Mouse (Mus musculus) hematopoietic stem cell, adult 5-6 weeks (primary cell): ENCODE measurements at regions not wholly inside any gene's neighbourhood (a gene's known extent, or its start where the extent isn't known, plus 50 kb on each side); places are given as distances from the start of the nearest gene placed in this dataset.

Source experiments
- ATAC-seq, 2 experiments: fragments of 125-278 bp in 1 of 2; replicated peaks in 1 of 2; 2 replicates each; pipeline ENCODE4 v1.8.0; 2016 to 2017; ENCODE audit warnings: inconsistent platforms in 2 of 2, mild to moderate bottlenecking in 2 of 2, moderate number of reproducible peaks in 2 of 2, low read depth in 1 of 2, moderate TSS enrichment in 1 of 2; ENCODE audit not compliant: low FRiP score in 2 of 2, poor library complexity in 2 of 2, severe bottlenecking in 2 of 2, insufficient read depth in 1 of 2, low TSS enrichment in 1 of 2

DNA sequence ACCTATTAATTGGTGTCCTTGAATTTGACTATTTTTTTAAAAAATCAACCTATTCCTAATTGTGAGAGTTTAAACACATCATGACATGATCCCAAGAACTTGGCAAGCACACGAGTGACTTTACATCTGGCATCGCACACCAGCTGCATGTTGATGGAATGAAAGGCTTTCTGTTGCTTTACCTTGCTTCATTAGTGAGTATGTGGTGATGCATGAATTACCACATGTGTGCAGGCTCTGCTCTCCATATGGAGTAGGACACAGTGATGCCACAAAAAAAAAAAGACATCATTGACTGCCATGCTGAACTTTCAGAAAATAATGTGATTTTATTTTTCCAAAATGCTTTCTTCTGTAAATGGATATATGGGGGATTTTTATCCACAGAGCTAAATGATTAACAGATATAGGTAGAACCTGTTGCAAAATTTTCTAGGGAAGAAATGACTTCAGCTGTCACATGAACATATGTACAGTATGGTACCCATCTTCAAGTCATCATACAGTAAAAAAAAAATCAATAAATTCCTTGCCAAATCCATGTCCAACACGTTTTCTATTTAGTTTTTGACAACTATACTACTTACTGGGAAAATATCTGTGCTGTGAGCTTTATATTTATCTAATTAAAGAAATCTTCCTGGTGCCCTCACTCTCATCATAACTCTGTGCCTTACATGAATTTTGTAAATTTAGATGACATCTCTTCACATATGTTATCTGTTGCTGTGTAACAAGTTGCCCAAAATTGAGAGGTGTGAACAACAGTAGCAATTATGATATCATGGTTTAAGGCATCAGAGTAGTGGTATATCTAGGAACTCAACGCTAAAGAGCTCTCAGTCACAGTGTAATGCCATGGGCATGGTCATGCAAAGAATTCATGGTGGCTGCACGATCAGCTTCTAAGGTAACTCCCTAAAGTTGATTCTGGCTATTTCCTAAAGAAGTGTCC lies 84.0 kb upstream of the Arrdc3 start:
- no peak for ATAC-seq

DNA sequence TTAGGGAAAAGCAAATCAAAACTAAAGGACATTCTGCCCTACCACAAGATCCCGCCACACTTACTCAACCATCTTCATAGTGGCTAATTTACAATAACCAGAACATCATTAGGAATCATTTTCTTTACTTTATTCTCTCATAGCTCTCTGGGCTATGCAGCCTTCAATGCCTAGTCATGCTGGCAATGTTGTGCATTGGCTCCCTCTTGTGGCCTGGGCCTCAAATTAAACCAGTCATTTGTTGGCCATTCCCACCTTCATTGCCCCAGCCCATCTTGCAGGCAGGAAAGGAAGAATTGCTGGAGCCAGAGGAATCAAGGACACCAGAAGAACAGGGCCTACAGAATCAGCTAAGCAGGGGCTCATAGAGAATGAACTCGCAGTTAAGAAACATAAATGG lies 77.0 kb upstream of the Arrdc3 start:
- ATAC-seq = peak; percentile 84 to 89

DNA sequence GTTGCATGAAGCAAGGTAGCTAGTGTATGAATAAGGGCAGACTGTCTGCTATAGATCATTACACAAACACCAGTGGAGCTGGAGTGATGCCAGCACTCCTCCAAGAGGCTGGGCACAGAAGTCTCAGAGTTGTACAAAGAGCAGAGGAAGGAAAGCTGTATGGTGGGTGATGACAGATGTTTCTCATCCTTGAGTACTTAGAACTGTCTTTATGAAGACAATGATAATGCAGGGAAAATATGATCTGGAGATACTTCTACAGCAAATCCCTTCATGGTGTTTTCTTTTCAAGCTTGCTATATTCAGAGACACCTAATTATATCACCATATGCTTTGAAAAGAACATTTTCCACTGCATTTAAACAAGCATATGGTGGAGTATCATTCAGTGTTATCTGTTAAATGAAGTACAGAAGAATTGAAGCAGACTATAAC lies 56.1 kb upstream of the Arrdc3 start:
- ATAC-seq = no peak
